Mouse (Mus musculus) midbrain, embryonic 14.5 days (tissue): ENCODE results near the gene Dph2. TPM values are rescaled to one million over a fixed set of nuclear protein-coding genes. Genes with fewer than 3 reads are reported as not detected.
A peak's percentile ranks its signal among the peaks of the same experiment; 100 is the strongest.

Experiments used
- ATAC-seq: fragments of 200-750 bp; cut with Nextera tagmentation; 2 replicates; pipeline ENCODE4 v1.8.0; 2017; ENCODE audit warnings: moderate number of reproducible peaks, moderate library complexity; ENCODE audit not compliant: low FRiP score, low TSS enrichment
- DNase-seq: peaks from one replicate; pipeline ENCODE4 v3.0.0-alpha.2; 2015
- H3K27ac ChIP-seq: fragments of 300-500 bp; sonication (generic); replicated peaks from 2 replicates; pipeline ENCODE4 v1.5.1; 2014; ENCODE audit warnings: mild to moderate bottlenecking, low read depth, low read length, moderate library complexity
- H3K27me3 ChIP-seq: fragments of 300-500 bp; sonication (generic); 2 replicates; pipeline ENCODE4 v1.6.1; 2014; ENCODE audit warnings: low read length, control low read depth, mixed read lengths; ENCODE audit not compliant: control insufficient read depth, insufficient read depth
- H3K36me3 ChIP-seq: fragments of 300-500 bp; sonication (generic); 2 replicates; pipeline ENCODE4 v1.6.1; 2014; ENCODE audit warnings: low read length, control low read depth; ENCODE audit not compliant: control insufficient read depth, insufficient read depth
- H3K4me1 ChIP-seq: fragments of 300-500 bp; sonication (generic); 2 replicates; pipeline ENCODE4 v1.6.1; 2014; ENCODE audit warnings: mild to moderate bottlenecking, antibody characterized with exemption, low read length, control low read depth; ENCODE audit not compliant: control insufficient read depth, insufficient read depth
- H3K4me2 ChIP-seq: fragments of 300-500 bp; sonication (generic); 2 replicates; pipeline ENCODE4 v1.6.1; 2014; ENCODE audit warnings: mild to moderate bottlenecking, low read length, moderate library complexity
- H3K4me3 ChIP-seq: fragments of 300-500 bp; sonication (generic); replicated peaks from 2 replicates; pipeline ENCODE4 v1.5.1; 2014; ENCODE audit warnings: low read depth, low read length
- H3K9ac ChIP-seq: fragments of 300-500 bp; sonication (generic); replicated peaks from 2 replicates; pipeline ENCODE4 v1.6.1; 2014; ENCODE audit warnings: mild to moderate bottlenecking, low read length, moderate library complexity
- H3K9me3 ChIP-seq: fragments of 300-500 bp; sonication (generic); 2 replicates; pipeline ENCODE4 v1.6.1; 2016; ENCODE audit warnings: low read length, control low read depth, mixed read lengths; ENCODE audit not compliant: control insufficient read depth
- WGBS: fragments of 180-500 bp; shearing (Covaris S2); extraction: QIAGEN DNeasy Blood & Tissue Kit; methylation state at CpG from one replicate; pipeline ENCODE4 v1.1.7; 2014; 5-methylcytosine and 5-hydroxymethylcytosine counted together
- polyA plus RNA-seq: library from polyadenylated mRNA; unstranded; fragments of >200 nt; fragmentation: Nextera tagmentation; extraction: Ambion mirVana; gene quantifications from 2 replicates; pipeline ENCODE4 v1.2.1, GENCODE M21; 2014

The Dph2 gene
- polyA plus RNA-seq, 1 experiment from 2014 or later, result 20.6 TPM

- DNase-seq (no peak), ATAC-seq (no peak)
- Histone ChIP-seq H3K9ac (no peak overlapping the region), H3K36me3 (peaks cover 75% of the 10 kb centered on the region), H3K4me3 (no peak overlapping the region), H3K27ac (no peak overlapping the region), H3K9me3 (no peaks in the 10 kb centered on the region), H3K4me1 (peaks cover 14% of the 10 kb centered on the region), H3K4me2 (no peak overlapping the region), H3K27me3 (no peaks in the 10 kb centered on the region)
- 80% methylated on average over 10 of the region's 10 CpGs for WGBS
These were observed 12.3 kb upstream of the Dph2 start for GRCm38 (mm10) chr4:117904094-117904493.

- no peaks in the 10 kb centered on the region for H3K9me3 ChIP-seq
- no peak overlapping the region for H3K4me3 ChIP-seq
- no peak overlapping the region for H3K9ac ChIP-seq
- H3K4me1 ChIP-seq, result no peaks in the 10 kb centered on the region
- ATAC-seq (no peak), DNase-seq (no peak)
- no peaks in the 10 kb centered on the region for H3K27me3 ChIP-seq
- H3K36me3 ChIP-seq, result peaks cover 93% of the 10 kb centered on the region
- no peak overlapping the region for H3K27ac ChIP-seq
- H3K4me2 ChIP-seq, result no peak overlapping the region
- 91% methylated on average over 3 of the region's 3 CpGs for WGBS
These were observed 6.3 kb upstream of the Dph2 start for GRCm38 (mm10) chr4:117898111-117898510.

- Histone ChIP-seq H3K27ac (no peak overlapping the region), H3K36me3 (peaks cover 72% of the 10 kb centered on the region), H3K27me3 (no peaks in the 10 kb centered on the region), H3K4me3 (no peak overlapping the region), H3K4me2 (no peak overlapping the region), H3K9ac (no peak overlapping the region), H3K9me3 (no peaks in the 10 kb centered on the region), H3K4me1 (0 out of 2 replicates have a peak, but pooled peaks cover 3% of the 10 kb centered on the region)
- WGBS, result 97% methylated on average over 6 of the region's 6 CpGs
- DNase-seq (no peak), ATAC-seq (no peak)
These were observed 4.2 kb upstream of the Dph2 start for GRCm38 (mm10) chr4:117896031-117896430.

GRCm38 (mm10) chr4:117895339-117895738 is 3.5 kb upstream of the Dph2 start:
- H3K4me1 ChIP-seq, result 0 out of 2 replicates have a peak, but pooled peaks cover 3% of the 10 kb centered on the region
- H3K36me3 ChIP-seq, result peaks cover 67% of the 10 kb centered on the region
- no peak overlapping the region for H3K9ac ChIP-seq
- 84% methylated on average over 7 of the region's 7 CpGs for WGBS
- H3K27me3 ChIP-seq, result no peaks in the 10 kb centered on the region
- ATAC-seq, result no peak
- H3K4me2 ChIP-seq, result no peak overlapping the region
- no peaks in the 10 kb centered on the region for H3K9me3 ChIP-seq
- no peak for DNase-seq
- no peak overlapping the region for H3K4me3 ChIP-seq
- H3K27ac ChIP-seq, result no peak overlapping the region

DNA sequence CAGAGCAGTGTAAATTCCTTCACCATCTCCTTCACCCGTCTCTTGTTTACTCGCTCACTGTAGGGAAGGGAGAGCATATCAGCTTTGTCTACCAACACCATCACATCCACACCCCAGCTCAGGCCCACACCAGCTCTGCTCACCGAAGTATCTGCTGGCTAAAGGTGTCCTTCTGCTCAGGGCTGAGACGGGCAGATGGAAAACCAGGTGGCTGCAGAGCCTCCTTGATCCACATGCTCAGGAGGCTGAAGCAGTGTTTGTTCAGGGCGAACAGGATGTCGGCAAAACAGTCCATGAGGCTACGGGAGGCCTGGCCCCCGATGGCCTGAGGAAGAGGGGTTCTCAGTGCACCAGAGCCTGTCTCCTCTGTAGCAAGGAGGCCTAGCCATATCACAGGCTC is 2.8 kb upstream of the Dph2 start:
- no peak overlapping the region for H3K27ac ChIP-seq
- H3K4me1 ChIP-seq, result 0 out of 2 replicates have a peak, but pooled peaks cover 3% of the 10 kb centered on the region
- peaks cover 66% of the 10 kb centered on the region for H3K36me3 ChIP-seq
- 94% methylated on average over 8 of the region's 8 CpGs for WGBS
- H3K4me3 ChIP-seq, result no peak overlapping the region
- no peaks in the 10 kb centered on the region for H3K27me3 ChIP-seq
- H3K4me2 ChIP-seq, result no peak overlapping the region
- H3K9ac ChIP-seq, result no peak overlapping the region
- DNase-seq (no peak), ATAC-seq (no peak)
- no peaks in the 10 kb centered on the region for H3K9me3 ChIP-seq

DNA sequence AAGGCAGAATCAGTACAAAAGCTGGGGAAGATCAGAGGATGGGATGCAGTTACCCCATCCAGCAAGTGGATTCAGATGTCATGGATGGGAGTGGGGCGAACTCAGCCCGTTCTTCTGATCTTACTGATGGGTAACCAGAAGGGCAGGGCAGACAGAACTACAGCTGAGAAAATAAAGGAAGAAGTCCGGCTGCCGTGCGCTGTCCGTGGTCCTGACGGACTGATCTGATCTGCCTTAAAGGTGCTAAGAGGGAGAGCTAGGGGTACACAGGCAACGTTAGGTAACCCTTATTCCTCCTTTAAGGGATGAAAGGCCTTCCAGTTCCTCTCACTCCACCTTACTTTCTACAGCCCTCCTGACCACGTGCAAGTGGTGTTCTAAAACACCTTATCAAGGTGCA is 1.5 kb upstream of the Dph2 start:
- ATAC-seq (no peak), DNase-seq (no peak)
- no peak overlapping the region for H3K9ac ChIP-seq
- 0 out of 2 replicates have a peak, but pooled peaks cover 3% of the 10 kb centered on the region for H3K4me1 ChIP-seq
- peaks cover 63% of the 10 kb centered on the region for H3K36me3 ChIP-seq
- no peak overlapping the region for H3K4me3 ChIP-seq
- no peak overlapping the region for H3K27ac ChIP-seq
- no peak overlapping the region for H3K4me2 ChIP-seq
- H3K9me3 ChIP-seq, result no peaks in the 10 kb centered on the region
- no peaks in the 10 kb centered on the region for H3K27me3 ChIP-seq
- 35% methylated on average over 9 of the region's 9 CpGs for WGBS

GRCm38 (mm10) chr4:117890750-117891149 is 1.1 kb downstream of the Dph2 start:
- no peaks in the 10 kb centered on the region for H3K27me3 ChIP-seq
- peaks cover 40% of the 10 kb centered on the region for H3K36me3 ChIP-seq
- DNase-seq (no peak), ATAC-seq (no peak)
- peaks cover 14% of the 10 kb centered on the region; the same call in 1 of the 2 replicates for H3K4me1 ChIP-seq
- H3K4me3 ChIP-seq, result peak overlapping the region; percentile 67; the same call in 1 of the 2 replicates
- H3K9me3 ChIP-seq, result no peaks in the 10 kb centered on the region
- WGBS, result 35% methylated on average over 8 of the region's 8 CpGs
- no peak overlapping the region for H3K27ac ChIP-seq
- no peak overlapping the region for H3K9ac ChIP-seq
- H3K4me2 ChIP-seq, result peak overlapping the region; percentile 89

- no peak overlapping the region for H3K27ac ChIP-seq
- no peak for DNase-seq
- H3K4me2 ChIP-seq, result no peak overlapping the region
- peaks cover 40% of the 10 kb centered on the region for H3K36me3 ChIP-seq
- H3K4me1 ChIP-seq, result peaks cover 14% of the 10 kb centered on the region; the same call in 1 of the 2 replicates
- no peak overlapping the region for H3K4me3 ChIP-seq
- no peaks in the 10 kb centered on the region for H3K27me3 ChIP-seq
- H3K9me3 ChIP-seq, result no peaks in the 10 kb centered on the region
- 92% methylated on average over 14 of the region's 14 CpGs for WGBS
- no peak for ATAC-seq
- H3K9ac ChIP-seq, result no peak overlapping the region
These were observed 1.8 kb downstream of the Dph2 start for GRCm38 (mm10) chr4:117890031-117890430.

GRCm38 (mm10) chr4:117889471-117889870 is 2.4 kb downstream of the Dph2 start:
- ATAC-seq (no peak), DNase-seq (no peak)
- H3K9me3 ChIP-seq, result no peaks in the 10 kb centered on the region
- H3K4me1 ChIP-seq, result peaks cover 14% of the 10 kb centered on the region; the same call in 1 of the 2 replicates
- H3K9ac ChIP-seq, result no peak overlapping the region
- 94% methylated on average over 15 of the region's 15 CpGs for WGBS
- H3K4me3 ChIP-seq, result no peak overlapping the region
- H3K4me2 ChIP-seq, result no peak overlapping the region
- no peak overlapping the region for H3K27ac ChIP-seq
- H3K36me3 ChIP-seq, result peaks cover 40% of the 10 kb centered on the region
- no peaks in the 10 kb centered on the region for H3K27me3 ChIP-seq
